Mouse (Mus musculus) Muller cell, postnatal 12 days (primary cell): Measurements from ENCODE around the gene Ryr2.
"Not testable (repeated sequence)": the region's sequence is repeated elsewhere in the genome, so short reads cannot be mapped to it uniquely, and the experiment has no call there.

Experiments
- DNase-seq: peaks from one replicate; pipeline ENCODE4 v3.0.0-alpha.2; 2015; ENCODE audit errors: inconsistent ontology term

The Ryr2 gene

DNA sequence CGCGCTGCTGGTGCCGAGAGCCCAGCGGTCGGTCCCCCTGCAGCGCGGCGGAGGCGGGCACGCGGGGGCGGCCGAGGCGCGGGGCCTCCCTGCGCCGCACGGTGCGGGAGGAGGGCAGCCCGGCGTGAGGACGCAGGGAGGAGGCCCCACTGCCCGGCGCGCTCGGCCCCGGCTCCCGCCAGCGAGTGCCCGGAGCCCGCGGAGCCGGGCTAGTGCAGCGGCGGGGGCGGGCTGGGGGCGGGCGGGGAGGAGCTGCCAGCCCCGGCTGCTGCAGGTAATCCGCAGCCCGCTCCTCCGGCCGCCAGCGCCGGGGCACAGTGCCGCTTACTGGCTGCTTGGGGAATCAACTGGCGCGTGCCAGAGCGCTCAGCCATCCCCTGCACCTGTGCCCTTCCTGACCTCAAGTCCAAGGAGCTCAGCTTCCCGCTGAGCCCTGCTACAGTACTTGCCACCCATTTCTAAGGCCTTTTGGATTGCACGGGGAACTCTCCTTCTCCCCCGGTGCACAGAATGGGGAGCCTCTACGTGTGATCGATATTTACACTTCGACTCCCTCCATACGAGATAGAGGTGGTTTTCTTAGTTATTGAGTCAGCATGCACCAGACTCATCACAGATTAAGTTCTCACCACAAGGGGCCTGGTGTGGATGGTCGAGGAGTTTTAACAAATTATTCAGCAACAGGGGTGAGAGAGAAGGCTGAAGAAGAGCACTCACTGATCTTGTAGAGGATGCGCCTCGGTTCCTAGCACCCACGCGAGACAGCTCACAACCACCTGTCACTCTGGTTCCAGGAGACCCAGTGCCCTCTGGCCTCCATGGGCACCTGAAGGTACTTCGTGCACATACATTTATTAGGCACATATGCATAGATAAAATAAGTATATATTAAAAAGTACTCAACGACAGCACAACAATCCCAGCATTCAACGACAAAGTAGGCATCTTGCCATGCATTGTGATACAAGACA, at the start of gene Ryr2:
Gene Ryr2, minus strand, starts transcription at position 284 of the 971 bp plus-strand sequence.
- DNase-seq: peak; percentile 66

DNA sequence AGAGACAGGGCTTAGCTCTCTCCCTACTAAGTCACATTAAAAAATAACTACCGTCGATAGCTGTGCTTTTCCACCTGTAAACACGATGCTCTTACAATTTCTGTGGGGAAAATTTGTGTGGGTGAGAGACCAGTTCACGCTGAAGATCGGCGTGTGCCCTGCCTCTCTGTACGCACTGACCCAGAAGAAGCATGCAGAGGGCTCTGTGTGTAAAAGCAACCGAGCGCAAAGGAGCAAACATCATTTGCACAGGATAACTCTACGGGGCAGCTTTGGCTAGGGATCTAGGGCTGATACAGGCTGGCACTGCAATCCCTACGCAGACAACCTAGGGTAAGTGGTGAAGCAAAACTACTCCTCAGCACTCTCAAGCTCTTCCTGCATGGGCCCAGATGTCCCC, 47.2 kb upstream of the Ryr2 start:
- DNase-seq: no peak

DNA sequence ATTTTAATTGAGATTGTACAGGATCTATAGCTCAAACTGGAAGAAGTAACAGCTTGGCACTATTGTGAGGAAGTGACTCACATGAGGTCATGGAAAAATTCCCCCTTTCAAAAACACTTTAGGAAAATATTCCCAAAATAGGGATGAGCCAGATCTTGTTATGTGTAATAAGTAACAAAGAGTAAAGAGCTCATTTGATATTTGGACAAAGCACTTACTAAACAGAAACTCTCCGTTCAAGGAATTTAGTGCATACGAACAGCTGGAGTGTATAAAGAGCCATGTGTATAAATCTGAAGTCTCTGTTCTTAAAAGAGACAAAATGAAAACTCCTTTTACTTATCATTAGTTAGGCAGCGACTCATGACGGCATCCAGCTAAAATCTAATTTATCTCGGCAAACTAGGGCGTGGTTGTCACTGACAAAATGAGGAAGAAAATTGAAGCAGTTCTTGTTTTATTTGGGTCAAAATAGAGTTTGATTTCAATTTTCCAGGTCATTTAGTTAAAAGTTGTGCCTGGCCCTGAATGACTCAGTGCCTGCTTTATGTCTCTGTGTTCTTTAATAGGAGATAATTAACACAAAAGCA, 40.3 kb upstream of the Ryr2 start:
- no peak for DNase-seq

DNA sequence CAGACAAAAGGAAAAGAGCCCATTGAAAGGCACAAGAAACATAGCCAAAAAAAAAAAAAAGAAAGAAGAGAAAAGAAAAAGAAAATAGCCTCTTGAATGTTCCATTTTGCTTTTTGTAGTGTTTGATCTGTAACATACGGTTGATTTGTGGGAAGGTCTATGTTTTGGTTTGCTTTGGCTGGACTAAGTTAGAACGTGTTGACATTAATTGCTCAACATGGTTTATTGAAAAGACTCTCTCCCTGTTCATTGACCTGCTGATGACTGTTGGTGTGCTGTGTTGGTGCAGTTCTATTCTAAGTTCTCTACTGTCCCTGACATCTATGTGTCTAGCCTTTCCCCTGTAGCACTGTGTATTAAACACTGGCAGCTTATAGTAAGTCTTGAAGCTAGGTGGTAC, 39.7 kb upstream of the Ryr2 start:
- no peak for DNase-seq

DNA sequence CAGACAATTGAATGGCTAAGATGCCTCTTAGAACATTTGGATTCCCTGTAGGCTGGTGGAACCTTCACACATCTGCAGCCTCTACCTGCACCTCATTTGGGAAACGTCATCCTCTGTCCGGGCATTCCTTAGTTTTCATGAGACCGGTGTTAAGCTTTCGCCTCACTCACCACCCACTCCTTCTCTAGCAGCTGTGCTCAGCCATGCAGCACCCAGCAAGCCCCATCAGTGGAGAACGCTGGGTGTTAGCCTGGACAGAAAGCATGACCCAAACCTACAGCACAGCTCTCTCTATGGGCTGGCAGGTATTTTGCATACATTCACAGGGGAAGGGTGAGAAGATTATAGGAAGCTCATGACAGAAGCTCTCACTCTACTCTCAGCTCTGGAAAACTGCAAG, 36.6 kb upstream of the Ryr2 start:
- no peak for DNase-seq

DNA sequence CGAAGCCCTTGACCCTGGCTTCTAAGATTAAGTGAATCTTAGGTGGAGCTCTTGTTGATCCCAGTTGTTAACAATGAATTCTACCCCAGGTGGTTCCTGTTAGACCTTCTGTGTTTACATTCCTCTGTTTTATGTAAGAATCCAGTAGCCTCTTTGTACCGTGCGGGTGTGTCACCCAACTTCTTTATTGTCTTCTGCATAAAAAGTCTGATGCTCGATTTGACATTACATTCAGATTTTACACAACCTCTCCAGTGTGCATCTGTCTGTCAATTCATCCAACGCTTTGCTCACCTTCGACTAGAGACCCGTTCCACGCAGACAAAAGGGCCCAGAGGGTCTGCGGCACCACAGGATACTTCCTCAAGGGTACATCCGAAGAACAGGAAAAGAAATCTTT, 29.7 kb upstream of the Ryr2 start:
- not testable (repeated sequence) for DNase-seq

DNA sequence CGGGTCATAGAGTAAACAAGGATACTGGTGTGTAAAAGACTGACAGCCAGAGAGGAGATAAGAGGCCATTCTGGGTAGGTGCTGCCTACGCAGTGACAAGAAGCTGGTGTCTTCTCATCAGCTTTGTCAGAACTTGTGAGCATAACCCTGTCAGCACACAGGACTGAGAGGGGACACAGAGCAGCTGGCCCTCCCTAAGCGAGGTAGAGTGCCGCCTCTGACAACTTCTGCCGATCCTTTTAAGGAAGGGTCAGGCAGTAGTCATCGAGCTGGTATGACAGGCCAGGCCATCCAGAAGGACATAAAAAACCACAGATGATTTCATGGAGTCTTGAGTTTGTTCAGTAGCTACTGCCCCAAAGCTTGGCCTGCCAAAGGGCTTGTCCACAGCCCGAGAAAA, 26.8 kb upstream of the Ryr2 start:
- DNase-seq: peak; percentile 9

DNA sequence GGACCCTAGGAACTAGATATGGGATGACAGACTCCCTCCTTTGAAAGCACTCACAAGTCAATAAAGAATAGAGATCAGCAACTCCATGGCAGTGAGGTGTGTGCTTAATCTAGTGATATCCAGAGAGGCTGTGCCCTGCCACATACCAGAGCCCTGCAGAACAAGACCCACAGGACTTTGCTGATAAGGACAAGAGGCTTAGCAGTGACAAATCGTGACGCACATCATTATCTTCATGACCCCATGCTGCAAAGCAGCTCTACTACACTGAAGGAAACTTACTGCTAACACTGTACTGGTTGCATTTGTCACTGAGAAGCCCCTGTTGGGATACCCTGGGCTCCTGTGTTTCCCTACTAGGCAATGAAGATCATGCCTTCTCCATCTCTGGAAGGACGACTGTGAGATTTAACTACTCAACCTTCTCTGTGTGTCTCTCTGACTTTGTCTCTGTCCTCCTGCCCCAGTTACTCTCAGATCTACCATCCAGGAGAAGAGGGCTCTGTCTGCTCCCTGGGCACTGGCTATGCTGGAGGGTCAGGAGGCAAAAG, 25.5 kb upstream of the Ryr2 start:
- no peak for DNase-seq

DNA sequence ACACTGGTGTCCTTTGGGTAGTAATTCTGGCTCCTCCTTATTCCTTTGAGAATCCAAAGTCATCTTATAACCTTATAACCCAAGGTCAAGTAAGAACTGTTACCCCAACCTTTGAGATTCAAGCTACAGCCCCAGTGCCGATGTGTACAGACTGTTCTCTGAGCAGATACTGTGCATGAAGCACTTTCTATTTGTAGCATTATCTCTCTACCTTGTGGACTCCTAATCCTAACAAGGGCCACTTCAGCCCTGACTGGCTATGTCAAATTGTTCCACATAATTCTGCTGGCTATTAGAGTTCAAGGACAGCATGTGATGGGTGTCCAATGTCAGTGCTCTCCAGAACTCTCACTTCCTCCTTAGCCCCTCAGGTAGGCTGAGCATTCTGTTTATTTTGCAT, 22.4 kb upstream of the Ryr2 start:
- no peak for DNase-seq

DNA sequence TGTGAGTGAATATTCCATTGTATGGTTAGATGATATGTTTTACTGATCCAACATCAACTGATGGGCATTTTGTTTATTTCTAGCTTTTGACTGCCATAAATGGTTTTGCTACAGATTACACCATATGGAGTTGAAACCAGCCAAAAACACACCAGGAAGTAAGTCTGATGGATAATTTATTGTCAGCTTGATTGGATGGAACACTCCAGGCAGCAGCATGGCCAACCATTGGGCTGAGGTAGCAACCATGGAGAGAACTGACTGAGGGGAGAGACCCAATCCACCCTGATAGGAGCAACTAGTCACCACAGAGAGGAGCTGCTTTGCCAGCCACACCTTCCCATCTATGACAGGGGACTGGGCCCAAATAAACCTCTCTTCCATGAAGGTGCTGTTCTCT, 19.4 kb upstream of the Ryr2 start:
- DNase-seq: no peak

DNA sequence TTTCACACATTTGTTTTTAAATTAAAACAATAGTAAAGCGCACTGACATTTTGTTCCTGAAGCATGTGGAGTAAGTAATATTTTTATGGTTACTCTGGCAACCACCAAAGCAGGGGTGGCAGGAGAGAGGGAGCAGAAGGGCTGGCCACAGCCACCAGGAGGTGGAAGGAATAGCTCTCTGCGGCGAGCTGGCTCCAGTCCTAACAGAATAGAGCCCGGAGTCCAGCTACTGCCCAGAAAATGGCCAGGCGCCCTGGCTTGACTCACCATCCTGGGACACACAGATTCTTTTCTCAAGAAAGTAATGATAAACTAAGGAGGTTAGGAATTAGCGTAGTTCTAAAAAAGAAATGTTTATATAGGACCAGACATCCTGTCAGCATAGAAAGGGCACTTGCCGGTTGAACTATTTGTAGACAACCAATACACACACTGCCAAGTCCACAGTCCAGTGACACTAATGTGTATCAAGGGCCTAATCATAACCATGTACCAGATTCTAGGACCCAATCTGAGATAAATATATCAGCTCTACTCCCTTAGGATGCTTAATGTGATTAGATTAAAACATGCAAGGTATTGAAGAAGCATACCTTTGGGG, 18.3 kb upstream of the Ryr2 start:
- DNase-seq: peak; percentile 22

DNA sequence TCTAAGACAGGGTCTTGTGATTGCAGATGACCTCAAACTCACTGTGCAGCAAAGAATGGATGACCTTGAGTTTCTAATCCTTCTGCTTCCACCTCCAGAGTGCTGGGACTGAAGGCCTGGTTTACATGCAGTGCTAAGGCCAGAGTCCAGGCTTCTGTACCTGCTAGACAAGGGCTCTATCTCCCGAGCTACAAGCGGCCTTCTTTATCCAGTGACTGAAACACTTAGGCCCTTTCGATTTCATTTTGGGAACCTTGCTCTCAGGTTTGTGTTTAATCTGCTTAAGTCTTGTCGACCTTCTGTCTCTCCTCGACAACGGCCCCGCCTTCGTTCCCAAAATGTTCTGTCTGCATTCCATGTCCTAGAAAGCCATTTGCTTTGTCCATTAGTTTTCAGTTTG, 8.8 kb upstream of the Ryr2 start:
- no peak for DNase-seq

DNA sequence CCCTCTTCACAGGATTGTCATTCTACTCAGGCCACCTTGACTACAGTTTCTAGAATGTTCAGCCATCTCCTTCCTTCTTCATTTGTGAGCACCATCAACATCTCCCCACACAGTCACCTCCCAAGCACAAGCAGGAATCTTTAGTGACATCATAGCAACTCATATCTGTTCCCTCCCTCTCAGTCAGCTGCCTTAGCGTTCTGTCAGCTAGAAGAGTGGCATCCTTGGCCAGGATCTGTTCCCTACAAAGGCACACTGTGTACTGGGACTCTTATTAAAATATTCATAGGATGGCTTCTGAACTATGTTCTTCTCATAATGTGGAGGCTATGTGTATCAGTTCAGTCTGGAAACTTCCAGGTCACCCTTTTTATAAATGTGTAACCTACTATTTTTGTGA, 8.1 kb upstream of the Ryr2 start:
- DNase-seq: no peak

DNA sequence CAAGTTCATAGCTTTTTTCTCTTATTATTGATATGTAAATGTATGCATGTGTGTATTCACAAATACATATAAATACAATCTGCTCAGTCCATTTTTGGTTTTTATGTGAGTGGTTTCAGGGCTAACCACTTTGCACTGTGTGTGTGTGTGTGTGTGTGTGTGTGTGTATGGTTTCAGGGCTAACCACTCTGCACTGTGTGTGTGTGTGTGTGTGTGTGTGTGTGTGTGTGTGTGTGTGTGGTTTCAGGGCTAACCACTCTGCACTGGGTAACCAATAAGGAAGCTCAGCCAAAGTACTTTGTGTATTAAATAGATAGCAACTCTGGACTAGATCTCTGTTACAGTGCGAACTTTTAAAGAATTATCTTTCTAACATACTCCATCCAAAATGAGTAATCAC, 2.2 kb upstream of the Ryr2 start:
- DNase-seq: no peak

DNA sequence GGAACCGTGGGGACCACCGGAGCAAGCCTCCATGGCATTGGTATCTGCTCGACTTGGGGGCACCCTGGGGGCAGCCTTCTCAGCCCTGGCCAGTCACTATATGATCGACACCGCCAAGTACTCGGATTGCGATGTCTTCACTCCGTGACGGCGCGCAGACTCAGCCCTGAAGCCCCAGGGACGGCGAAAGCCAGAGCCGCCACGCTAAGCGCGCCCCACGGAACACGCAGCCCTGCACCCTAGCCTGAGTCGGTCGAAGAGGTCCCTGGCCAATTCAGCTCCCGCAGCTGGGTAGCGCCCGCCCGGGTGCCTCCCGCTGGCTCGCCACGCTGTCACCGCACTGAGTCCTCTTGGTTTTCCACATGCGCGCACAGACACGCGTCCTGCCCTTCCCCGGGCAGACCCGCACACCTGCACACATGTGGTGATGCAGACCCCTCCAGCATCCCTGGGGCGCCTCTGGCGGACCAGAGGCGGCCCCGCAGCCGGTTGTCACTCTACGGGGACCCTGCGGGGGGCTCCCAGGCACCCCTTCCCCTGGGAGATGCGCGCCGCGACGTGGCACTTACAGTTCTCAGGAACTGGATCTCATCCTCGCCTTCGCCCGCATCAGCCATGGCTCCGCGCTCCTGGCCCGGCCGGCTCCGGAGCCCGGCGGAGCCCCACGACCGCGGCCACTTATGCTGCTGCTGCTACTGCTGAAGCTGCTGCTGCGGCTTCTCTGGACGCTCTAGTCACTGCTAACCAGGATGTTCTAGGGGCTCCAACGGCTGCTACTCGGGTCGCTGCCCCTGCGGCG, 716 bp downstream of the Ryr2 start:
- peak; percentile 52 for DNase-seq

DNA sequence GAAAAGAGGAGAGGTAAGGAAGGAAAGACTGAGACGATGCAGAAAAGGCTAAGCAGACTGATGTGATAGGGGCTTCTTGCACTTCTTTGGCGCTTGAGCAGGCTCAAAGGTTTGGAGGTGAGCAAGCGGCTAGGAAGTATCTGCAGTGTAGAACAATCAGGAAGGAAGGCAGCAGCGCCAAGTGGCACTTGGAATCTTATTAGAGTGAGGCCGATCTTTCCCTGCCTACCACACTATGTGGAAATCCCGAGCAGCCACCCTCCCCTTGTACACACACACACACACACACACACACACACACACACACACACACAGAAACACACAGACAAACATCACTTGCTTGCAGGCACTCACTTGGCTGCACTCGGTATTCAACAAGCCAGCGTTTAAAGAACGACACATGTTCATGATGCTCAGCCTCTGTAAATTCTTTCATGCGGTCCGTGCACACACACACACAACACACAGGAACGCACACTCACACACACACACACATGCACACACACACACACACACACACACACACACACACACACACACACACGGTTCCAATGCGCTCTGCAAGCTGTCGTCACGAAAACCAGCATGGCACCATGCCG, 1.4 kb downstream of the Ryr2 start:
- DNase-seq: no peak

DNA sequence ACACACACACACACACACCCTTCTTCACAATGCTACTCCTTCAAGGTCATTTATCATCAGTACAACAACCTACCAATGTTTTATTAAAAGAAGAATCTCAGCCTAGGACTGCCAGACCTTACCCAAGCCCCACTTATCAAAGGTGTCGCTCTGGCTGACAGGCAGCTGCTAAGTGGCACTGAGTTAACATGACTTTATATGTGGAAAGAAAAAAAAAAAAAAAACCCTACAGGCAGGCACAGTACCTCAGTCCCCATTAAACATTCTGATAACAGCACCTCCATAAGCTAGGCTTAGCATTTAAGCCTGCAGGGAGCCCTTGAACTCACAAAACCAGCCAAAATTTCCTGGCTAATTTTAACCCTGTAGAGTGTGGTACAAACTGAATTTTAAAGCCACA, 2.4 kb downstream of the Ryr2 start:
- DNase-seq: no peak

DNA sequence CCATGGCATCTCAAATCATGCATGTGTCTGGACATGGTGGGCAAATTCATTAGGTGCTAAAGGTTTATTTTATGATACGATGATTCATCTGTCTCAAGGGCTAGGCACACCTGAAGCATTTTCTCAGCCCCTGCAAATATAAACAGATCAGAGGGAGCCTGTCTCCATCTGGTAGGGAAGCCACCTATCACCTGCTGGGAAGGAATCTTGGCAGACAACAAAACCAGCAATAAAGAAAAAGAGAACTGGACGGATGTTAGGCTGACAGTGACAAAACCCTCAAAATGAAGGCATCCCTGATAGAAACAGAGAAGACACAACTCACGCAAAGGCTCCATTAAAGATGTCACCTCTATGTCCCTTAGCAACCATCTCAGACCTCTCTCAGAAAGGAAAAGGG, 3.7 kb downstream of the Ryr2 start:
- DNase-seq: no peak

DNA sequence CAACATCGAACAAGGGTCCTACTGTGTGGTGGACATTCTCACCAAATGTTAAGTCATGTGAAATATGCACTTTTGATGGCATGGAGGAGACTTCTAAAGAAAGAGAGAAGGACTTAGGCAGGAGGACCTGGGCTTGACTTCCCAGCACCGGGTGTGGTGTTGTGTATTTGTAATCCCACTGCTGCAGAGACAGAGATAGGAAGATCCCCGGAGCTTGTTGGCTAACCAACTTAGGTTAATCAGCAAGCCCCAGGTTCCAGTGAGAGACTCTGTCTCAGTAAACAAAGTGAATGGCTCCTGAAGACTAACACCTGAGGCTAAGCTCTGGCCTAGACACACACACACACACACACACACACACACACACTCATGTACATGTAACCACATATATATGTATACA, 7.3 kb downstream of the Ryr2 start:
- no peak for DNase-seq

DNA sequence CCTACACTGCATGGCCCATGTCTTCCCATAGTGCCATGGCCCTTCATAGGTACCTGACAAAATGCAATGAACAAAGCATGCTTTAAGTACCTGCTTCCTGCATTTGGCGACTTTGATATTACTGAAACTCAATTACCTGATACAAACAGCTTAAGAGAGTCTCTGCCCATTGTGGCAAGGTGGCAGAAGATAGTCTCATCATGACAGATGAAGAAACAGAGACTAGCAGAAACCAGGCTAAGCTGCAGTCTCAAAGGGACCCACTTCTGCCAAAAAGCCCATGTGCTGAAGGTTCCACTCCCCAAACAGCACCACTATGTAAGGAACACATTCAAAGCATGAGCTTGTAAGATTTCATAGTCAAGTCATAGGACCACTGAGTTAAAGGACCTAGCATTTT, 7.8 kb downstream of the Ryr2 start:
- no peak for DNase-seq

DNA sequence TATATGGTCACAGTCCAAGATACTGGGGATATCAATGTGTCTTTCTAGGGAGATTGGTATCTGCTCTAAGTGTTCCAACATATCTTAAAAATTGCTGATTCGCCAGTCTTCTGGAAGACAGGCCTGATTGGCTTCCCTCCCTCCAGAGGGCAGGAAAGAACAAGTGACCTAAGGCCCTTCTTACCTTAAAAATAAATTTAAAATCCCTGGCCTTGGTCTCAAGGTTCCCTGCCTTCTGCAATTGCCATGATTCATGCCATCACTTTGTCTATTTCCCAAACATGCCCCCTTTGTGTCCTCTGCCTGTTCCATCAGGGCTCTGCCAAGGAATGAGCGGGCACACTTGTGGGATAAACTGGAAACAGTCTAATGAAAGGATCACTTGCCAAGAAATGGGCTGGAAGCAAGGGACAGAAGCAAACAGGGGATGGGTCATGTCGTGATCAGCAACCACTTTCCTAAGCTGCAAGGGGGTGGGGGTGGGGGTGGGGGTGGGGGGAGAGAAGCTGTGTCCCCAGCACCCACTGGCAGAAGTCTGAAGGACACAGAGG, 10.3 kb downstream of the Ryr2 start:
- DNase-seq: peak; percentile 36
